Mouse (Mus musculus) heart, adult 2 months (tissue): ENCODE data around the gene Clrn2. TPM values are rescaled to one million over a fixed set of nuclear protein-coding genes. Genes with fewer than 3 reads are reported as not detected.

Experiments used
- DNase-seq, 2 experiments: peaks; one replicate each; pipeline ENCODE4 v3.0.0; 2021
- H3K27ac ChIP-seq: fragments of 200-600 bp; 2 replicates; pipeline ENCODE4 v1.8.1; 2022
- H3K27me3 ChIP-seq: fragments of 200-500 bp; 2 replicates; pipeline ENCODE4 v1.6.1; 2012; ENCODE audit warnings: mild to moderate bottlenecking, low read length, inconsistent platforms, mixed read lengths; ENCODE audit not compliant: control insufficient read depth, insufficient read depth
- H3K36me3 ChIP-seq: fragments of 200-500 bp; 2 replicates; pipeline ENCODE4 v1.6.1; 2012; ENCODE audit warnings: low read length, inconsistent platforms; ENCODE audit not compliant: control insufficient read depth, insufficient read depth
- H3K4me1 ChIP-seq: fragments of 200-500 bp; 2 replicates; pipeline ENCODE4 v1.6.1; 2011; ENCODE audit warnings: low read length; ENCODE audit not compliant: control insufficient read depth, insufficient read depth
- H3K4me3 ChIP-seq: fragments of 200-600 bp; 2 replicates; pipeline ENCODE4 v1.8.1; 2022
- H3K79me2 ChIP-seq: fragments of 200-500 bp; replicated peaks from 2 replicates; pipeline ENCODE4 v1.6.1; 2012; ENCODE audit warnings: mild to moderate bottlenecking, inconsistent platforms, low read length, moderate library complexity, mixed read lengths; ENCODE audit not compliant: control insufficient read depth, insufficient read depth
- H3K9ac ChIP-seq: fragments of 200-500 bp; 2 replicates; pipeline ENCODE4 v1.6.1; 2012; ENCODE audit warnings: low read depth, mild to moderate bottlenecking, control low read depth, inconsistent platforms, low read length, mixed read lengths
- CTCF ChIP-seq: fragments of 200-600 bp; IDR thresholded peaks from 2 replicates; pipeline ENCODE4 v1.8.1; 2022; ENCODE audit warnings: antibody characterized with exemption, mild to moderate bottlenecking, moderate library complexity
- EP300 ChIP-seq: fragments of 200-500 bp; IDR thresholded peaks from 2 replicates; pipeline ENCODE4 v1.6.1; 2011; ENCODE audit warnings: low read depth, low read length, control low read depth; ENCODE audit not compliant: insufficient read depth
- POLR2A ChIP-seq: fragments of 200-500 bp; IDR thresholded peaks from 2 replicates; pipeline ENCODE4 v1.6.1; 2011; ENCODE audit warnings: mild to moderate bottlenecking, low read depth, low read length, control low read depth; ENCODE audit not compliant: insufficient read depth
- WGBS: fragments of 180-500 bp; shearing (Covaris S2); methylation state at CpG from one replicate; pipeline ENCODE4 v1.1.7; 2018; 5-methylcytosine and 5-hydroxymethylcytosine counted together
- intact Hi-C: fragments of 180-260 bp; cut with DNase I; formaldehyde crosslinking; loops from one replicate; pipeline ENCODE4 v1.15.1; 2025
- polyA plus RNA-seq: library from polyadenylated mRNA; depleted of rRNA; stranded (reverse); fragments of >200 nt; gene quantifications from 2 replicates; pipeline ENCODE4 v1.2.3, GENCODE M21; 2012
- total RNA-seq, 2 experiments: library from RNA; stranded (reverse); gene quantifications; 2 replicates each; pipeline ENCODE4 v1.2.3; 2021

Clrn2 gene
- total and polyA plus RNA-seq, 3 experiments: not detected

DNA sequence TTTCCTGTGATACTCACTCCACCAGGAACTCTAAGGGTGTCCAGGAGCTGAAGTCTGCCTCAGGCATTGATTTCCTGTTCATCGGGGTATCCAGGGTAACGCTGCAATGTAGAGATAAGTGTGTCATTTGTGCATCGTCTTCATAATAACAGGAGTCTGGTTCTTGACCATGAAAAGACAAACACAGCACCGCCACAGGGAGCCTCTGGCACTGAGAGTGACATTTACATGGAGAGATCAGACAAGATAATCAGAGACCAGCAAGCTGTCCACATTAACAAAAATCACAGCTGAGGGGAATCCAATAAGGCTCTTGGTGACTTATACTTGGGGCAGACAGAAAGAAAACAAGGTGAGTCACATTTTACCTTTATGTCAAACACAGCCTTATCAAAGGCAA lies 15.7 kb upstream of the Clrn2 start:
- no peak overlapping the region for H3K27ac ChIP-seq
- intact Hi-C loops: no loop called here
- no peaks in the 10 kb centered on the region; the same call in 1 of the 2 replicates for H3K4me1 ChIP-seq
- H3K79me2 ChIP-seq: no peaks in the 10 kb centered on the region
- H3K27me3 ChIP-seq: no peaks in the 10 kb centered on the region
- peaks cover 6% of the 10 kb centered on the region for H3K36me3 ChIP-seq
- no peak for TF ChIP-seq EP300
- TF ChIP-seq CTCF: no peak
- no peak for TF ChIP-seq POLR2A
- no peak overlapping the region for H3K9ac ChIP-seq
- no peak for DNase-seq
- WGBS: 63% methylated on average over 4 of the region's 4 CpGs
- H3K4me3 ChIP-seq: no peak overlapping the region

DNA sequence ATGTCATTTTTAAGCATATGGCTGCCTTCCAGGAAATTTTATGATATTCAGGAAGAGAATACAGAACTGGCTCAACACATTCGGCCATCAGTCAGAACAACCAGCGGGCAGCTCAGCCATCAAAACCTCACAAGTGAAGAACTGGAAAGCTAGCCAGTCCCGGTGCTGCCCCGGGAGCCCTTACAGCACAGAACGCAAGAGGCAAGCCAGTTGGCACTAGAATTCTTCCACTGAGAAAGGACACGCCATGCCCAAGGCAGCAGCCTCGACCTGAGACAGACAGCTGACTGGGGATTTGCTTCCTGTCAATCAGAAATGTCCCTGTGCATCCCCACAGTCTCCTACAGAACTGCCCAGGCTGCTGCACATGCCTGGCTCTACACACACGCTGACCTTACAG lies 15.2 kb upstream of the Clrn2 start:
- intact Hi-C loops: no loop called here
- DNase-seq: no peak
- Histone ChIP-seq H3K79me2 (no peaks in the 10 kb centered on the region), H3K4me3 (no peak overlapping the region), H3K27ac (no peak overlapping the region), H3K36me3 (peaks cover 6% of the 10 kb centered on the region), H3K4me1 (no peaks in the 10 kb centered on the region; the same call in 1 of the 2 replicates), H3K27me3 (no peaks in the 10 kb centered on the region), H3K9ac (no peak overlapping the region)
- WGBS: 81% methylated on average over 8 of the region's 8 CpGs
- no peak for TF ChIP-seq EP300
- TF ChIP-seq POLR2A: no peak
- no peak for TF ChIP-seq CTCF

DNA sequence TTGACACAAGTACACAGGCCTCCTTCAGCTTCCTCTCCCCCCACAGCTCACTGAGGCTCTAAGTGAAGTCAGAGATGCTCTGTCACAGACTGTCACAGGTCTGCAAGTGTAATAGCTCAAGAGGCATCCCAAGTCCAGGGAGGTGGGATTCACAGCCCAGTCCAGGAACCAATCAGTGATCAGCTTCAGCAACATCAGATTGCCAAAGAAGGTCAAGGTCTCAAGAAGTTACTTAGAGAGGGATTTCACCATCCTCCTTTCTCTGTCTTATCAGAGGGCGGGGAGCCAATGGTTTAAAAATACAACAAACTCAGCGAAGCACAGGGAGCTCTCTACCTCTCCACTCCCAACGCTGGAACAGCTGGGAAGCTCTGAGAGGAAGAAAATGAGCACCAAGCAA lies 12.4 kb upstream of the Clrn2 start:
- DNase-seq: peak in 1 of 2 experiments; percentile 12
- no peaks in the 10 kb centered on the region for H3K79me2 ChIP-seq

DNA sequence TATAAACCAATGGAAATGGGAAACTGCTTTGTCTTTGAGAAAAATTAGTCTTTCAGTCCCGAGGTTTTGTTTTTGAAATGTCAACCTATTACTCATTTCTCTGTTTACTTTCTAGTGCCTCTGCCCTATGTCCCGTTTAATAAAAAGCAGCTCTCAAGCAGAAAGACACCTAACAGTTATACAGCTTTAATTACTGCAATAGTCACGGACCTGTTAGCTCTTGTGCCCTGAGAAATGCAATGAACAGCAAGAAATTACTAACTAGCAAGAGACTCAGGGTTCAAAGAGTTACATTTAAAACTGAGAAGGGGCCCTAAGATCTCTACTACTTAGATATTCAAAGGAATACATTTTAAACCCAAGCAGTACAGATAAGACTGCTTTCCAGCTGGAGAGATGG lies 11.8 kb upstream of the Clrn2 start:
- Histone ChIP-seq H3K27ac (no peak overlapping the region), H3K4me3 (no peak overlapping the region), H3K36me3 (peaks cover 6% of the 10 kb centered on the region), H3K79me2 (no peaks in the 10 kb centered on the region), H3K27me3 (no peaks in the 10 kb centered on the region), H3K9ac (no peak overlapping the region), H3K4me1 (no peaks in the 10 kb centered on the region; the same call in 1 of the 2 replicates)
- DNase-seq: no peak
- intact Hi-C loops: no loop called here
- TF ChIP-seq CTCF: no peak
- no peak for TF ChIP-seq EP300
- 87% methylated on average over 3 of the region's 3 CpGs for WGBS

More for the DNA sequence above, 12.4 kb upstream of the Clrn2 start:
- 35% methylated on average over 3 of the region's 3 CpGs for WGBS
- TF ChIP-seq CTCF: no peak
- TF ChIP-seq EP300: no peak
- TF ChIP-seq POLR2A: no peak
- Histone ChIP-seq H3K27ac (no peak overlapping the region), H3K27me3 (no peaks in the 10 kb centered on the region), H3K4me3 (no peak overlapping the region), H3K36me3 (peaks cover 6% of the 10 kb centered on the region), H3K9ac (no peak overlapping the region), H3K4me1 (no peaks in the 10 kb centered on the region; the same call in 1 of the 2 replicates)
- intact Hi-C loops: no loop called here

DNA sequence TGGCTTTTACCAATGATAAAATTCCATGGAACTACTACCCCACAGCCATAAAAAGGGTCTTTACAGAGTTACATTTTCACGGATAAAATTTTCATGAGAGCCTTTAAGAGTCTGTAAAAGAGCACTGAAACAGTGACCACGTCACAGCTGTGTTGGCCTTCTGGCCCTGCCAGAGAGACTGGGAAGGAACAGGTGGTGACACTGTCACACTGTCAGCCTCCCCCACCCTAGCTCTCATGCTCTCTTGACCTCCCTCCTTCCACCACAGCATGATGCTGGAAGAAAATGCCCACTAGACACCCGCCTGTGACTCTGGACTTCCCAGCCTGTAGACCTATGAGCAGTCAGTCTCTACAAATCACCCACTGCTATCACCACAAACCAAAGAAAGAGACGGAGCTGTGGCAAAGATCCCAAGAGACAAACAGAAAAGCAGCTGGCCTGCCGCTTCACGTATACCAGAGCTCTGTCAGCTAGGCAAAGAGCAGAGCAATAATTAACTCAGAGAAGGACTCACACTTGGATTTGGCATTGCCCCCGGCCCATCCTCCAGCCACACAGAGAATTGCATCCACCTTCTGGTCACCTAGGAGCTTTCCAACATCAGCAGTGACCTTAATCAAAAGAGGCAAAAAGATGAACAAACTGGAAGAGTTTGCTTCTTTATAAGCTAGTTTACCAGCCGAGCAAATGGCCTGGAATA lies 9.3 kb upstream of the Clrn2 start:
- WGBS: 88% methylated on average over 8 of the region's 8 CpGs
- Histone ChIP-seq H3K79me2 (no peaks in the 10 kb centered on the region), H3K36me3 (peaks cover 6% of the 10 kb centered on the region), H3K27me3 (no peaks in the 10 kb centered on the region), H3K27ac (no peak overlapping the region), H3K4me3 (no peak overlapping the region), H3K4me1 (peaks cover 5% of the 10 kb centered on the region), H3K9ac (no peak overlapping the region)
- intact Hi-C loops: no loop called here
- no peak for TF ChIP-seq POLR2A
- TF ChIP-seq EP300: no peak
- no peak for TF ChIP-seq CTCF
- DNase-seq: no peak

DNA sequence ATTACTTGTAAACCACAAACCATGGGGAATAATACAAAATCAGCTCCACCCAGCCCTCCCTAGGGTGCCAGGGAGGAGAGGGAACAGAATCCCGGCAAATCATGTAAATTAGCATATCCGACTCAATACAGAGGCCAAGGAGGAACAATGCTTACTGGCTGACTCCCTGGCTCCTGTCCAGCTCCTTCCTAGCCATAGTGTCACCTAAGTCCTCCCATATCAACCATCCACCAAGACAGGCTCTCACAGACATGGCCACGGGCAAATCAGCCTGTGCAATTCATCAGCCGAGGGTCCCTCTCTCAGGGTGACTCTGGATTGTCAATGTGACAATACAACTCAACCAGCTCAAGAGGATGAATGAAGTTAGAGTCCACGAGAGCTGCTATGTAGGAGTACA lies 4.9 kb upstream of the Clrn2 start:
- WGBS: 57% methylated on average over 5 of the region's 5 CpGs
- no peaks in the 10 kb centered on the region for H3K27me3 ChIP-seq
- intact Hi-C loops: loop anchor here (5.0 kb wide), 2 partner anchors 409 to 1221 kb away; partner anchors contain the start of genes Lcorl and Tapt1
- no peak overlapping the region; the same call in 1 of the 2 replicates for H3K4me3 ChIP-seq
- no peak overlapping the region for H3K27ac ChIP-seq
- H3K36me3 ChIP-seq: no peaks in the 10 kb centered on the region
- peaks cover 6% of the 10 kb centered on the region for H3K4me1 ChIP-seq
- H3K9ac ChIP-seq: no peak overlapping the region
- H3K79me2 ChIP-seq: no peaks in the 10 kb centered on the region
- peak; percentile 6 to 18 for DNase-seq
- TF ChIP-seq POLR2A (no peak), EP300 (no peak), CTCF (no peak)
